Mouse (Mus musculus) cerebellum, adult (tissue): ENCODE measurements around the gene Gatad2a.
"Not testable (repeated sequence)": the region's sequence is repeated elsewhere in the genome, so short reads cannot be mapped to it uniquely, and the experiment has no call there.

Source experiments
- ATAC-seq: cut with Nextera tagmentation; 2 replicates; pipeline ENCODE4 v1.9.2; 2017; ENCODE audit warnings: mild to moderate bottlenecking, moderate library complexity, mixed read lengths; ENCODE audit not compliant: insufficient number of reproducible peaks, low FRiP score, low TSS enrichment

The Gatad2a gene

DNA sequence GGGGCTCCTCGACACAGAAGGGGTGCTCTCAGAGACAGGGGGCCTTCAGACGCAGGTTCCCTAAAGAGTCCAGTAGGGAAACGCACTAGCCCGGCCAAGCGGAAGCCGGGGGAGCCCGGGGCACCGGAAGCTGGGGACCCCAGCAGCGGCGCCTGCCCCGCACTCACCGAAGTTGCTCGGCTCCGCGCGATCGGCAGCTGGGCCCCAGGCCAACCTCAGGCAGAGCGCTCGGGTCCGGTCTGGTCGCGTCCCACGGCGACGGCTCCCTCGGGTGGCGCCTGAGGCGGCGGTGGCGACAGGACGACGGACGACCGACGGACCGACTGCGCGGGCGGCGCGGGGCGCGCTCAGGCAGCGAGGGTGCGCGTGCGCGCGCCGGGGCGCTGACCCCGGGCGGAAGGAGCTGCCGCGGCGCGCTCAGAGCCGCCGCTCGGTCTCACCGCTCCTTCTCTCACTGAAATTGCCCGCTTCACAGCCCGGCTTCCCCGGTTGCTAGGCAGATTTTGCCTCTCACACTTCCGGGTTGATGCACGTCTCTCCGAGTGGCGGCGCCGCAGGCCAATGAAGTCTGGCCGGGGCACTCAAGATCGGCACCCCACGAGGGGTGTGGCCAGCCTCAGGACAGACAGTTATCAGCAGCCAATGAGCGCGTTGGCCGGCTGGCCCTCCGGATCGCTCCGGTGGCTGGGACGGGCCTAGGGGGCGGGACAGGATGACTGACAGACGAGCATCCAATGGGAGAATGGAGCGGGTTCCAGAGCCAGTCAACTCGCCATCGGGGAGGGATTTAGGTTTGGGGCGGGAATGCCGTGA lies at the start of gene Gatad2a:
TSS of gene Gatad2a (minus strand) at position 609 of the 813 bp plus-strand sequence.
- peak; percentile 100 for ATAC-seq

DNA sequence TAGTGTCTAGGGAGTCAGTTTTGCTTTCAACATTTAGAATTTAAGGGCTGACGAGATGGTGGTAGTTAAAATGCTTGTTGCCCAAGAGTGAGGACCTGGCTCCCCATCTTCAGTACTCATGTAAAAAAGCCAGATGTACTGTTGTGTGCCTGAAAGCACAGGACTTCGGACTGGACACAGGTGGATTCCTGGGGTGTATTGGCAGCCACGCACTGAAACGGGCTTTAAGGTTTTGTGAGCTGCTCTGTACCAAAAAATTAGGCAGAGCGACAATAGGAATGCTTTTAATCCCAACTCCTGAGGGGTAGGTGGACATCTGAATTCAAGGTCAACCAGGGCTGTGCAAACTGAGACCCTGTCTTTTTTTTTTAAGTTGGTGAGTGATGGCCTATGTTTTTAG lies 47.8 kb upstream of the Gatad2a start:
- no peak for ATAC-seq

DNA sequence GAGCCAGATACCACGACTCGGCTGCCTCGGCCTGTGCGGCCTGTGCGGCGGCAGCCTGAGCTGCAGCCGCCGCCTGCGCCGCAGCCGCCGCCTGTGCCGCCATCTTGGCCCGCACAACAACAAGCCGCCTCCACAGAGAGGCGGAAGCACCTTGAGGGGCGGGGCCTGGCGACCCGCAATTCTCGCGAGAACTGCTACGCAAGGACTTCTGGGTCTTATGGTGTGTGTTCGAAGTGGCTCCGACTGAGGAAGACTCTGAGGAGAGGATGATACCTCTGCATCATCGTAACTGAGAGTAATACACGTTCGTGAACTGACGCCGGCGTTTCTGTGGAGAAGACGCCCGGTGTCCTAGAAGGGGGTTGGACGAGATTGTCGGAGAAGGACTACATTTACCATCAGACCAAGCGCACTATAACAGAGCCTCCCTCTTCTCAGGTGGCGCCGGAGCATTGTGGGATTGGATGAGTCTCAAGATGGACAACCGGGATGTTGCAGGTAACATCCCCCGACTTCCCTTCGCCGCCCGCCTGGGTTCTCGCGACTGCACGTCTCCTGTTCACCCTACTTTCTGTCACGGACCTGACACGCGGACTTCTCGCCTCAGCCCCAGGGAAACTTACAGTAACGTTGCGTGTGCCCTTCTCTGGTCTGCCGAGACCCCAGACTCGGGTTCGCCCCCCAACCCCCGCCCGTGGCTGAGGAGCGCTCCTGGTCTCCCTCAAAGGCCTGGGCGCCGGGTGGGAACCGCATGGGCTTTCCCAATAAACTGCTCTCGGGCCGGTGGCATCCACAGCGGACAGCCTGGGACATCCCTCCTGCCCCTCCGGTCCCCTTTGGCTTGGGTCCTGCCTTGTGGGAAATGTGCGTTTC lies 46.6 kb upstream of the Gatad2a start, which contains the start of the genes Mau2 and Sugp1:
TSS of gene Mau2 (minus strand) at position 152 of the 873 bp plus-strand sequence.
TSS of gene Sugp1 (plus strand) at position 231 of the 873 bp plus-strand sequence.
- ATAC-seq, result peak; percentile 96

- no peak for ATAC-seq
Observed at GRCm38 (mm10) chr8:70041885-70042546, 45.8 kb upstream of the Gatad2a start.

GRCm38 (mm10) chr8:70037994-70038393 lies 41.8 kb upstream of the Gatad2a start:
- no peak for ATAC-seq

GRCm38 (mm10) chr8:70030255-70030654 lies 34.1 kb upstream of the Gatad2a start:
- no peak for ATAC-seq

DNA sequence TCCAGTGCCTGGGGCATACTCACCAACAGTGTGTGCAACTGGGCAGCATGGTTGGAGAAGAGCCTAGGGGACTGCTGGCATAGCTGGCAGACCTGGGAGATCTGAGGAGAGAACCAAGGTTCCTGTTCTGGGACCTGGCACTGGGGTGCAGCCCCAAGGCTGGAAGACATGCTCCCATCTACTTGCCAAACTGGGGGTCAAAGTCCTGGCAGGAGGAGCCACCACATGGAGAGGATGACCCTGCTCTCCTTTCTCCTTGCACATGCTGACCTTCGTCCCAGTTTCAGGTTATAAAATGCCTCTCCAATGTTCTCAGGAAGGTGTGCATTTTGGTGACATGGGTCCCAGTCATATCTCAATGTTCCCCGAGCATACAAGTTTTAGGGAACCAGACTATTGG lies 30.0 kb upstream of the Gatad2a start:
- ATAC-seq, result no peak

GRCm38 (mm10) chr8:70023596-70023995 lies 27.4 kb upstream of the Gatad2a start:
- ATAC-seq, result no peak

DNA sequence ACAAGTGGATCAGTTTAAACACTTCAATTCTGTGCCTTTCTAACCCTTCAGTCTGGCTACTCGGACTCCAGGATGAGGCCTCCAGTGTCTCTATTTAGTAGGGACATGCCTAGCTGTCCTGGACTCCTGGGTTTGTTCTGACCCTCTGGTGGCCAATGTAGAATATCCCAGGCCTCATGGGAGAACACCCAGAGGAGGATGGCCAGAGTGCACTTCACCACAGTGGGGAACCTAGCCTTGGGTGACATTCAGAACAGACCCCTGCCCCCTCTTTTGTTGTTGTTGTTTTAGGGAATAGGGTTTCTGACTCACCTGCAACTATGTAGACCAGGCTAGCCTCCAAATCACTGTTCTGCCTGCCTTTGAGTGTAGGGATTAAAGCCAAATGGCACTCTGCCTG lies 18.8 kb upstream of the Gatad2a start:
- no peak for ATAC-seq

- ATAC-seq, result no peak
Observed at GRCm38 (mm10) chr8:70012763-70013162, 16.6 kb upstream of the Gatad2a start.

GRCm38 (mm10) chr8:70012350-70012749 lies 16.2 kb upstream of the Gatad2a start:
- no peak for ATAC-seq

GRCm38 (mm10) chr8:70010796-70011195 lies 14.6 kb upstream of the Gatad2a start:
- ATAC-seq, result not testable (repeated sequence)

DNA sequence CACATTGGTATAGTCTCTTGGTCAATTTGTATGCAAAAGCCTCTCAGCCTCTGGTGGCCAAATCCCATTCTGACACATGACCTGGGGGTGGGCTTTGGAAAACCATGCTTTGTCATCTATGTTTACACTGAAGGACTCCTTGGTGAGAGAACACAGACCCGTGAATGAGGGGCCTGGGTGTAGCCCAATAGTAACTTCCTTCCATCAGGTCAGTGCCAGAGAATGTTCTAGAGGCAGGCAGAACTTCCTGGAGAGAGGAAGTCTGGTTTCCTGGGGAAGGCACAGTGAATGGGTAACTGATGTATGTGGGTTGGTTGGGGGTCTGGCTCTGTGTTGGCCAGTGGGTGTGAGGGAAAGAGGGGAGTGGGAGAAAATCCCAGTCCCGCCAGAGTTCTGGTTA lies 9.0 kb upstream of the Gatad2a start:
- no peak for ATAC-seq

- ATAC-seq, result no peak
Observed at GRCm38 (mm10) chr8:70004345-70004744, 8.2 kb upstream of the Gatad2a start.

- ATAC-seq, result no peak
Observed at GRCm38 (mm10) chr8:70003204-70003657, 7.0 kb upstream of the Gatad2a start.

- ATAC-seq, result not testable (repeated sequence)
Observed at GRCm38 (mm10) chr8:70001892-70002191, 5.7 kb upstream of the Gatad2a start.

- no peak for ATAC-seq
Observed at GRCm38 (mm10) chr8:70001176-70001891, 5.2 kb upstream of the Gatad2a start.

DNA sequence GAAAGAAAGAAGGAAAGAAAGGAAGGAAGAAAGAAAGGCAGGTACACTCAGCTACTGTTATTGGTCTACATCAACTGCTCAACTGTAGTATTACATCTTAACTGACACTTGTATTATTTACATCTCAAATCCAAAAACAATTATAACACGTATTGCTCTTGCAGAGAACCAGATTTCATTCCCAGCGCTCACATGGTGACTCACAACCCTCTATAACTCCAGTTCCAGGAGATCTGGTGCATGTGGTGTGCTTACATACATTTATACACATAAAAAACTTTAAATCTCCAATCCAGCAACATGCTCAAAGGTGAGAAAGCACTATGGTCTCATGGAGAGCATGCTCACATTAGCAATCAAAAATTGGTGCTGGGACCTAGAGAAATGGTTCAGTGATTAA lies 4.0 kb upstream of the Gatad2a start:
- ATAC-seq, result no peak

DNA sequence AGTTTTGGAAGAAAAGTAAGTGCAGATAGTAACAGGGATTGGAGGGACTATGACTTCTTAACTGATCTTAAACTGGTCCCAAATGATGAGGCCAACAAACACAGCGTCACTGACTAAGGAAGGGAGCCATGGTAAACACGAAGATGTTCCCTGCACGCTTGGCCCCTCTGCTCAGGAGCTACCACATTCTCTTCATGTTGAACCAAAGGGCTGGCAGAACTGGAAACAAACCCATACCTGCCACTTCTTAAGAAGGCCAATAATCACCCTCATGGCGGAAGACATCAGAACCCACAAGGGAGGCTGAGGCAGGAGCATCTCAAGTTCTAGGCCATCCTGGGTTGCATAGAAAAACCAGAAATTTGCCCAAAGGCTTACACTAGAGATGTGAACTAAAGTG lies 3.1 kb upstream of the Gatad2a start:
- ATAC-seq, result no peak

DNA sequence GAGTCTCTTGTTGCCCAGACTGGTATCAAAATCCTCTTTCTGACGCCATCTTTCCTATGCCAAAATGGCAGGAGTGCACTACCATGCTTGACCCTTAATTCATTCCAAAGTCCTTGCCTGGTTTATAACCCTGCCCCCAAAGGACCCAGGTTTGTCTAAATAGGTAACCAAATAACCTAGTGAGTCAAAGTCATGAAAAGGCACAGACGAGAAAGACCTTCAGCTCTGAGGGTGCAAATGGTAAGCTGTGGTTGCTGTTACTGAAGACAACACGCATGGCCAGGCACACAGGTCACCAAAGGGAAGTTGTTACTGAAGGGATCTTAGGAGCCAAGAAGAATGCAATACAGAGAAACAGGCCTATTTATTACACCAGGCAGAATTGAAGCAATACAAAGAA lies 2.5 kb upstream of the Gatad2a start:
- no peak for ATAC-seq
